Mouse (Mus musculus): ENCODE measurements around the gene Gm28051.

- TF ChIP-seq CTCF (IDR thresholded peaks at IDR 0.05; ENCODE audit: control insufficient read depth, insufficient read depth, insufficient read length), result no peak
- TF ChIP-seq MYOD1 (IDR thresholded peaks at IDR 0.05; ENCODE audit: control insufficient read depth, insufficient read length, low read depth), result no peak
- no peak for TF ChIP-seq MAX (IDR thresholded peaks at IDR 0.05)
- TF ChIP-seq USF1 (IDR thresholded peaks at IDR 0.05; ENCODE audit: low read depth), result no peak
Observed at GRCm38 (mm10) chr12:102682722-102683299, 74.8 kb downstream of the Gm28051 start.

Measured in C2C12 (cell line).